Mouse (Mus musculus): ENCODE measurements at regions not wholly inside any gene's neighbourhood (a gene's known extent, or its start where the extent isn't known, plus 50 kb on each side); places are given as distances from the start of the nearest gene placed in this dataset.

DNA sequence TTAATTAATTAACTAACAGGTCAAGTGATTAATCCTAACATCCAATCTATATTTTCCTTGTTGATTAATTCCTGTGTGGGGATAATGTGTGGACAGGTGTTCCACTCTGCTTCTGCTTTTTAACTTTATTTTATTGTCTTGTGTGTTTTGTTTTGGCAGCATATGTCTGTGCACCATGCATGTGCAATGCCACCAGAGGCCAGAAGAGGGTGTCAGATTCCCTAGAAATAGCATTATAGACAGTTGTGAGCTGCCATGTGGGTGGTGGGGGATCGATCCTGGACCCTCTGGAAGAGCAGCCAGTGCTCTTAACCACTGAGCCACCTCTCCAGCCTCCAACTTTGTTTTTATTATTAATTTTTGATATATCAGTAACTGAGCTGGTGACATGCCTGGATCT, 65.6 kb downstream of the En1 start:
- DNase-seq = no peak

DNA sequence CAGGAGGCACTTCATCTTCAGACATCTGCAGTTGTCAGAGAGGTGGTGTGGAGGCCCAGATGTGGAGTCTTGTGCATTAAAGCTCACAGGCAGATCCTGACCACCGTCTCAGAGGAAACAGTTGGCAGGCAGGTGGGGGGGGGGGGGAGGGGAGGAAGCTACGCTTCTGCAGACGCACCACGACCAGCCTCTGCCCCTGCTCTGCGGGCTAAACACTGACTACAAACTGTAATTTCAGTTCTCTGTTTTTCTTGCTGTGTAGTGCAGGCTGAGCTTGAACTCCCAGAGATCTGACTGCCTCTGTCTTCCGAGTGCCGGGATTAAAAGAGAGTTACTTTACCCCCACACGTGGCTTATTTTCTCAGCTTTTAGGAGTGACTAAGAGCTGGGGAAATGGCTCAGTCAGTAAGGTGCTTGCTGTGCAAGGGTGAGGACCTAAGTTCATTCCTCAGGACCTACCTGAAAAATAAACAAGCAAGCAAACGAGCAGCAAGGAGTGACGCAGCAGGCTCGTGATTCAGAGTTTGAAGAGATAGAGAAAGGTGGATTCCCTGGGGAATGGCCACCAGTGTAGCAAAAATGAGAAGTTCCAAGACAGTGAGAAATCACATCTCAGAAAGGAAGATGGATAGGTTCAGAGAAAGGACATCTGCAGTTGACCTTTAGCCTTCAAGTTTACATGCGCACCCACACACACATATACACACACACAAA, 81.5 kb downstream of the En1 start:
- no peak for DNase-seq

DNA sequence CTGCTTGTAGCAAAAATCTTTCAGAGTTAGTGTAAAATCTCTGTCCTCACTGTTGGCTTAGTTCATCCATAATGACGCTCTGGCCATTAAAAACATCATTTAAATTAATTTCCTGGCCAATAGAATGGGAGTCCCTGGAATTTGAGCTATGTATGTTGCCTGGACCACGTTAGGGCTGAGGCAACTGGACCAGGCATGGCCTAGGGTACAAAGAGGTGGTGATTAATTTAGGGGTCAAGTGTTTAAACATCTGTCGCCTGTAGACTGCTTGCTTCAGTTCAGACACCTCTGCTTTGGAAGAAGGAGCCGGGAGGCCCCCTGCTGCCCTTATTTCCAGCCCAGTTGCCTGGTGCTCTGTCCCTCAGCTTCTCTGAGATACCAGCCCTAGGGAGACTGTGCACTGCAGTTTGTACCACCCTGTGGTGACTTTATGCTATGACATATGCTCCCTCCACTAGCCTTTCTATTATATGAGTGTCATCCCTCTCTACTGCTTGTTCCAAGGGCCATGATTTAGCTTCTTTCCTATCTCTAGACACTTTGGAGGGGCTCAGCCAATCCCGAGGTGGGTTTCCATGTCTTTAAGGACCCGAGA, 83.5 kb downstream of the En1 start:
- no peak for DNase-seq

DNA sequence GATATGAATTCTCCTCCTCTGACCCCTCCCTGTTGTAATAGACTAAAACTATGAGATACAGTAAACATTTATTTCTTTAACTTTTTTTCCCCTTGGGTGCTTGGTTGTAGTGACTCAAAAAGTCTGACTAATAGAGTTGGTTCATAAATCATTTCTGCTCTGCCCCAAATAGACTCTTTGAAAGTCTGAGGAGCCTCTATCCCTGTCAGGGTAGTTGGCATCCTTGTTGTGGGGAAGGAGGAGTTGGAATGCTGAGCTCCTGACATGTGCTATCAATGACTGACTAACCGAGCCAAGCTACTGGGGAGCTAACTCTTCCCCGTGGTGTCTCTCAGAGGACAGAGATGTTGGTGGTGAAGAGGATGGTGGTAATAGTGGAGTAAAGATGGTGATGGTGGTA, 89.4 kb downstream of the En1 start:
- DNase-seq = no peak

DNA sequence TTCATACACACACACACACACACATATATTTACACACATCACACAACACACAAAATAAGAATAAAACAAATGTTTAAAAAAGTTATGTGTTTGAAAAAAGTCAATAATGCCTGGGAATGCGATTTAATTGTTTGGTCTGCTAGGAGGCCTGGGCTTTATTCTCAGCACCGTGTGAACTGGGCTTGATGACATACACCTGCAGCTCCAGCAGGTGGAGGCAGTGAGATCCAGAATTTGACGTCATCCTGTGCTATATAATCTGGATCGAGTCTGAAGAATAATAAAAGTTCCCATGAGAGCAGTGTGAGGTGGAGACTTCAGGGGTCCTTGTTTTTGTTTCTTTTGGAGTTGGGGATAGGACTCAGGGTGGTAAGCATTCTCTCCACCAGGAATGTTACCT, 96.0 kb downstream of the En1 start:
- no peak for DNase-seq

- no peak for DNase-seq
Observed at GRCm38 (mm10) chr1:120704201-120704600, 102.0 kb downstream of the En1 start.

DNA sequence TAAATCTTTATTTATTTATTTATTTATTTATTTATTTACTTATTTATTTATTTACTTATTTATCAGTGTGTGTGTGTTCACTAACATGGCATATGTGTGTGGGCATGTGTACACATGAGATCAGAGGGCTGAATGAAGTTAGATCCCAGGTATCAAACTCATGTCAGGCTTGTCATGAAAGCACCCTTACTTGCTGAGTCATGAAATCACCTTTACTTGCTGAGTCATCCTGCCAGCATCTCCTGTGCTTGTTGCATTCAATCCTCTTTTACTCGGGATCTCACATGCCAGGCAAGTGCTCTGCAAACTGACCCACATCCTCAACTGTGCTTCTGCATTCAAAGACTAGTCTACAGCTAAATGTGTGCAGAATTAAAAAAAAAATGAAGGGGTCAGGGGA, 103.8 kb downstream of the En1 start:
- DNase-seq = no peak

- DNase-seq = no peak
Observed at GRCm38 (mm10) chr1:120708511-120708910, 106.3 kb downstream of the En1 start.

GRCm38 (mm10) chr1:120715105-120715877, 113.1 kb downstream of the En1 start:
- DNase-seq = no peak

DNA sequence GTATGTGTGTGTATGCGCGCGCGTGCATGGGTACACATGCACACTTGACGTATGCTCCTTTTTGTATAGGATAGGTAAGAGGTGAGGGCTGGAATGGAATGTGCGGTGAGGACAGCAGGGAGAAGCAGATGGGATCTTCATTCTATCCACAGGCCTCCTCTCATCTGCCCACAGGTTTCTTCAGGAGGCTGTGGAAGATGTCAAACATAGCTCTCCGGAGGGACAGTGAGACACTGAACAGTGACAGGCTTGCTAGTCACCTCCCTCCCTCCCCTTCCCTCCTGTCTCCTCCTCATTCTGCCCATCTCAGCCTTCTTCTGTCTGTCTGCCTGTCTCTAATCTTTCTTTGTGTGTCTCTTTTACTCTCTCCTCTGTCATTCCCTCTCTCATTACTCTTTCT, 124.6 kb downstream of the En1 start:
- DNase-seq = no peak

DNA sequence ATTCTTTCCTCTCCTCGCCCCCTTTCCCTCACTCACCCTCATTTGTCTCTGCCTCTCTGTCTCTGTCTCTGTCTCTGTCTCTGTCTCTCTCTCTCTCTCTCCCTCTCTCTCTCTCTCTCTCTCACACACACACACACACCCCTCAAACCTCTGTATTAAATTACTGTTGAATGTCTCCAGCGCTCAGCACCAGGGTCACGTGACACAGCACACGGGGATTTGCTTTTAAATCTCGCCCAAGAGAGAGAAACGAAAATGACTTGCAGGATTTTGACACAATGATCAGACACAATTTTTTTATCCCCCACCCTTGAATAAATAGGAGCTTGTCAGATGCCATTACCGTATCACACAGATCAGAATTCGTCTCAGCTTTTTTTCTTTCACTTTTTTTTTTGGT, 125.2 kb downstream of the En1 start:
- no peak for DNase-seq

- no peak for DNase-seq
Observed at GRCm38 (mm10) chr1:120732003-120732402, 129.8 kb downstream of the En1 start.

DNA sequence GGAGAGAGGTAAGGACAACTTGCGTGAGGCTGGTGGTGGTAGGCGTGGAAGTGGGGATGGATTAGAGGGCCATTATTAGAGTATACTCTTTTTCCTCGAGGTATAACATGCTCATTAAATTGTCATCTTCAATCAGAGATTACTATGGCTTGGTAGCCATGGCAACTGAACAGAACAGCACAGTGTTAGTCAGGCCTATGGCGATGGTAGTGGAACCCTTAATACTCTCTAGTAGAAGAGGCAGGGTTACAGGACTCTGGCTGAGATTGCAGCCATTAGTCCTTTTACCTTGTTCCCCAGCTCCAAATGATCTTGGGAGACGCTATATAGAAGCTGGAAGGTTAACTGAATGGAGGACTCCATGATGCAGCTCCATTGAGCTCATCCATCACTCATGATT, 131.5 kb downstream of the En1 start:
- no peak for DNase-seq

GRCm38 (mm10) chr1:120734846-120735245, 132.6 kb downstream of the En1 start:
- no peak for DNase-seq

- no peak for DNase-seq
Observed at GRCm38 (mm10) chr1:120739499-120739898, 137.3 kb downstream of the En1 start.

- no peak for DNase-seq
Observed at GRCm38 (mm10) chr1:120741091-120741740, 139.0 kb downstream of the En1 start.

DNA sequence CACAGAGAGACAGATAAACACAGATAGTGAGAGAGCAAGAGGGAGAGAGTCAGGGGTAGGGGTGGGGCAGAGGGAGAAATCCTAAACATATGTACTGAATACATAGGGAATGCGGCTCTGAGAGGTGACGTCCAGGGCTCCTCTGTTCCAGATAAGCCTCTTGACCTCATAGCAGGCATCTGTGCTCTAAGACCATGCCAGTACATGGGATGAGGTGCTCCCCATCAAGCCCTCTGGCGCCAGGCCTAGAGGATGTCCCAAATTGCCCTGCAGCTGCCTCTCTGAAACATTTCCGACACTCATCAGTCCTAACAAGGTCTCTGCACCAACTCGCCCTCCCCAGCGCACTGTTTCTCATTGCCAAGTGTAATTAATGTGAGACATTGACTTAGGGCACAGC, 146.7 kb downstream of the En1 start:
- DNase-seq = no peak

DNA sequence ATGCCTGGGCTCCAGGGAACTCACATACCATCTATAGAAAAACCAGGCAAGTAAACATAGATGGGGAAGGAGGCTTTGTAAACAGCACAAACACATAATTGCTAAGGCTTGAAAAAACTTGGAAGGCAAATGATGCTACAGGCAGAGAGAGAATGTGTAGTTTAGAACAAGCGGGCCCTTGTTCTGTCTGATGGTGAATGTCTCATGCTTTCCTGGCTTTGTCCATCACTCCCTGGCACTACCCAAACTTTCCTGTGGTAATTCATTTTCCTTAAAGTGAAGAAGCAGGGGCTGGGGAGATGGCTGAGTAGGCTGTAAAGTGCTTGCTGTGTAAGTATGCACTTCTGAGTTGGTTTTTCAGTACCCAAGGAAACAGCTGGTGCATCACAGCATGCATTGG, 151.2 kb downstream of the En1 start:
- DNase-seq = no peak

- DNase-seq = peak; percentile 12
Observed at GRCm38 (mm10) chr1:120754337-120754736, 152.1 kb downstream of the En1 start.

DNA sequence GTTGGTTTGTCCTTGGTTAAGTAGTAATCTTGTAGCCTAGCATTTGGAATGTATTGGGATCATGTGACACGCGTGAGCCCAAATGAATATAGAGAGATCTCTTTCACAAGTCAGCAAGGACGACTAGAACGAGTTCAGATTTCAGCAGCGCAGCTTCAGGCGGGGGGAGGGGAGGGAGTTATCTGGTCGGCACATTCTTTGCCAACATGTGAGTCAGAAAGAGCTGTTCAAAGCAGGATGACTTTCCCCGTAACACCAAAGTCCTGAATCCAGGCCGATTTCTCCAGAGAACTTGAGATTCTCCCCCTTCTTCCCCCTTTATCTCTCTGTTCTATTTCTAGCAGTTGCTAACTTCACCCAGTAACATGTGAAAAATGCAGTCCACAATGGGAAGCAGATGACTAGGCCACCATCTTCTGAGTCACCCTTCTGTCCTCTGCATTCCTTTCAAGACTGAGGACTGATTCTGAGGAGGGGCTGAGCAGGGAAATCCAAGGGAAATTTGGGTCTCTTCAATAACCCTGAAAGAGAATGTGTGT, 155.1 kb downstream of the En1 start:
- peak; percentile 44 for DNase-seq

- DNase-seq = peak; percentile 34
Observed at GRCm38 (mm10) chr1:120758172-120758571, 156.0 kb downstream of the En1 start.

GRCm38 (mm10) chr1:120758762-120759161, 156.5 kb downstream of the En1 start:
- DNase-seq = no peak

GRCm38 (mm10) chr1:120759380-120759779, 157.2 kb downstream of the En1 start:
- no peak for DNase-seq

Measured in lung, postnatal 14 days (tissue).